Mouse (Mus musculus): ENCODE data around the gene Adgrg5. TPM values are rescaled to one million over a fixed set of nuclear protein-coding genes. Genes with fewer than 3 reads are reported as not detected.

Gene Adgrg5
- polyA plus RNA-seq, 1 experiment from 2014 or later: not detected

- Histone ChIP-seq H3K36me3 (ENCODE audit: control insufficient read depth, insufficient read depth, low read length) (no peaks in the 10 kb centered on the region), H3K4me3 (ENCODE audit: low read depth, low read length) (no peak overlapping the region), H3K4me2 (ENCODE audit: low read length) (no peak overlapping the region), H3K4me1 (ENCODE audit: control insufficient read depth, insufficient read depth, low read length) (no peaks in the 10 kb centered on the region), H3K27me3 (ENCODE audit: control insufficient read depth, insufficient read depth, low read depth, low read length) (no peaks in the 10 kb centered on the region), H3K9me3 (replicated peaks; ENCODE audit: control insufficient read depth, low read length, poor library complexity, severe bottlenecking) (no peaks in the 10 kb centered on the region), H3K27ac (ENCODE audit: low read length) (no peak overlapping the region), H3K9ac (ENCODE audit: low read depth, low read length) (no peak overlapping the region)
- no peak for ATAC-seq
- 73% methylated on average over 5 of the region's 5 CpGs for WGBS
Measured at GRCm38 (mm10) chr8:94933918-94934317, 10.4 kb downstream of the Adgrg5 start.

GRCm38 (mm10) chr8:94935172-94935571 is 11.7 kb downstream of the Adgrg5 start:
- H3K9me3 ChIP-seq (replicated peaks; ENCODE audit: control insufficient read depth, low read length, poor library complexity, severe bottlenecking): no peaks in the 10 kb centered on the region
- no peak for ATAC-seq
- 86% methylated on average over 3 of the region's 3 CpGs for WGBS
- no peak overlapping the region for H3K4me2 ChIP-seq (ENCODE audit: low read length)
- no peaks in the 10 kb centered on the region for H3K4me1 ChIP-seq (ENCODE audit: control insufficient read depth, insufficient read depth, low read length)
- no peak overlapping the region for H3K27ac ChIP-seq (ENCODE audit: low read length)
- no peaks in the 10 kb centered on the region for H3K27me3 ChIP-seq (ENCODE audit: control insufficient read depth, insufficient read depth, low read depth, low read length)
- no peak overlapping the region for H3K4me3 ChIP-seq (ENCODE audit: low read depth, low read length)
- no peak overlapping the region for H3K9ac ChIP-seq (ENCODE audit: low read depth, low read length)
- no peaks in the 10 kb centered on the region for H3K36me3 ChIP-seq (ENCODE audit: control insufficient read depth, insufficient read depth, low read length)

- Histone ChIP-seq H3K4me2 (ENCODE audit: low read length) (no peak overlapping the region), H3K9me3 (replicated peaks; ENCODE audit: control insufficient read depth, low read length, poor library complexity, severe bottlenecking) (no peaks in the 10 kb centered on the region), H3K9ac (ENCODE audit: low read depth, low read length) (0 out of 2 replicates have a peak overlapping the region, but pooled peaks have one; percentile 21), H3K27ac (ENCODE audit: low read length) (no peak overlapping the region), H3K4me3 (ENCODE audit: low read depth, low read length) (no peak overlapping the region), H3K4me1 (ENCODE audit: control insufficient read depth, insufficient read depth, low read length) (no peaks in the 10 kb centered on the region; the same call in 1 of the 2 replicates), H3K27me3 (ENCODE audit: control insufficient read depth, insufficient read depth, low read depth, low read length) (no peaks in the 10 kb centered on the region), H3K36me3 (ENCODE audit: control insufficient read depth, insufficient read depth, low read length) (no peaks in the 10 kb centered on the region)
- ATAC-seq: 0 out of 2 replicates have a peak, but pooled peaks have one; percentile 39
- WGBS: 11% methylated on average over 6 of the region's 6 CpGs
Measured at GRCm38 (mm10) chr8:94942566-94942965, 19.1 kb downstream of the Adgrg5 start.

- Histone ChIP-seq H3K4me3 (ENCODE audit: low read depth, low read length) (no peak overlapping the region), H3K27me3 (ENCODE audit: control insufficient read depth, insufficient read depth, low read depth, low read length) (no peaks in the 10 kb centered on the region), H3K36me3 (ENCODE audit: control insufficient read depth, insufficient read depth, low read length) (no peaks in the 10 kb centered on the region), H3K4me2 (ENCODE audit: low read length) (no peak overlapping the region), H3K9ac (ENCODE audit: low read depth, low read length) (no peak overlapping the region), H3K4me1 (ENCODE audit: control insufficient read depth, insufficient read depth, low read length) (no peaks in the 10 kb centered on the region; the same call in 1 of the 2 replicates), H3K27ac (ENCODE audit: low read length) (no peak overlapping the region), H3K9me3 (replicated peaks; ENCODE audit: control insufficient read depth, low read length, poor library complexity, severe bottlenecking) (no peaks in the 10 kb centered on the region)
- WGBS: 59% methylated on average over 6 of the region's 6 CpGs
- no peak for ATAC-seq
Measured at GRCm38 (mm10) chr8:94945185-94945584, 21.7 kb downstream of the Adgrg5 start.

GRCm38 (mm10) chr8:94948421-94948820 is 24.9 kb downstream of the Adgrg5 start:
- Histone ChIP-seq H3K27me3 (ENCODE audit: control insufficient read depth, insufficient read depth, low read depth, low read length) (no peaks in the 10 kb centered on the region), H3K4me2 (ENCODE audit: low read length) (no peak overlapping the region), H3K4me1 (ENCODE audit: control insufficient read depth, insufficient read depth, low read length) (no peaks in the 10 kb centered on the region; the same call in 1 of the 2 replicates), H3K9ac (ENCODE audit: low read depth, low read length) (no peak overlapping the region), H3K27ac (ENCODE audit: low read length) (no peak overlapping the region), H3K9me3 (replicated peaks; ENCODE audit: control insufficient read depth, low read length, poor library complexity, severe bottlenecking) (no peaks in the 10 kb centered on the region), H3K36me3 (ENCODE audit: control insufficient read depth, insufficient read depth, low read length) (no peaks in the 10 kb centered on the region), H3K4me3 (ENCODE audit: low read depth, low read length) (no peak overlapping the region)
- ATAC-seq: no peak
- WGBS: 65% methylated on average over 4 of the region's 4 CpGs

GRCm38 (mm10) chr8:94949010-94949409 is 25.5 kb downstream of the Adgrg5 start:
- 86% methylated on average over 4 of the region's 4 CpGs for WGBS

GRCm38 (mm10) chr8:94950046-94950445 is 26.6 kb downstream of the Adgrg5 start:
- no peaks in the 10 kb centered on the region; the same call in 1 of the 2 replicates for H3K4me1 ChIP-seq (ENCODE audit: control insufficient read depth, insufficient read depth, low read length)
- no peaks in the 10 kb centered on the region for H3K9me3 ChIP-seq (replicated peaks; ENCODE audit: control insufficient read depth, low read length, poor library complexity, severe bottlenecking)
- H3K36me3 ChIP-seq (ENCODE audit: control insufficient read depth, insufficient read depth, low read length): no peaks in the 10 kb centered on the region
- H3K4me3 ChIP-seq (ENCODE audit: low read depth, low read length): no peak overlapping the region
- H3K27me3 ChIP-seq (ENCODE audit: control insufficient read depth, insufficient read depth, low read depth, low read length): no peaks in the 10 kb centered on the region
- 22% methylated on average over 4 of the region's 4 CpGs for WGBS
- peak; percentile 62 for ATAC-seq
- no peak overlapping the region for H3K27ac ChIP-seq (ENCODE audit: low read length)
- no peak overlapping the region for H3K4me2 ChIP-seq (ENCODE audit: low read length)
- H3K9ac ChIP-seq (ENCODE audit: low read depth, low read length): no peak overlapping the region; the same call in 1 of the 2 replicates

More at GRCm38 (mm10) chr8:94949010-94949409, 25.5 kb downstream of the Adgrg5 start:
- no peak overlapping the region for H3K9ac ChIP-seq (ENCODE audit: low read depth, low read length)
- no peaks in the 10 kb centered on the region for H3K9me3 ChIP-seq (replicated peaks; ENCODE audit: control insufficient read depth, low read length, poor library complexity, severe bottlenecking)
- ATAC-seq: no peak
- H3K27ac ChIP-seq (ENCODE audit: low read length): no peak overlapping the region
- no peak overlapping the region for H3K4me3 ChIP-seq (ENCODE audit: low read depth, low read length)
- no peaks in the 10 kb centered on the region for H3K27me3 ChIP-seq (ENCODE audit: control insufficient read depth, insufficient read depth, low read depth, low read length)
- no peaks in the 10 kb centered on the region; the same call in 1 of the 2 replicates for H3K4me1 ChIP-seq (ENCODE audit: control insufficient read depth, insufficient read depth, low read length)
- H3K36me3 ChIP-seq (ENCODE audit: control insufficient read depth, insufficient read depth, low read length): no peaks in the 10 kb centered on the region
- no peak overlapping the region for H3K4me2 ChIP-seq (ENCODE audit: low read length)

- Histone ChIP-seq H3K9ac (ENCODE audit: low read depth, low read length) (no peak overlapping the region), H3K9me3 (replicated peaks; ENCODE audit: control insufficient read depth, low read length, poor library complexity, severe bottlenecking) (no peaks in the 10 kb centered on the region), H3K27me3 (ENCODE audit: control insufficient read depth, insufficient read depth, low read depth, low read length) (no peaks in the 10 kb centered on the region), H3K27ac (ENCODE audit: low read length) (no peak overlapping the region), H3K36me3 (ENCODE audit: control insufficient read depth, insufficient read depth, low read length) (no peaks in the 10 kb centered on the region), H3K4me2 (ENCODE audit: low read length) (no peak overlapping the region), H3K4me1 (ENCODE audit: control insufficient read depth, insufficient read depth, low read length) (no peaks in the 10 kb centered on the region; the same call in 1 of the 2 replicates), H3K4me3 (ENCODE audit: low read depth, low read length) (no peak overlapping the region)
- 74% methylated on average over 5 of the region's 5 CpGs for WGBS
- 0 out of 2 replicates have a peak, but pooled peaks have one; percentile 15 for ATAC-seq
Measured at GRCm38 (mm10) chr8:94950458-94950857, 27.0 kb downstream of the Adgrg5 start.

GRCm38 (mm10) chr8:94952086-94952485 is 28.6 kb downstream of the Adgrg5 start:
- no peak for ATAC-seq
- H3K9me3 ChIP-seq (replicated peaks; ENCODE audit: control insufficient read depth, low read length, poor library complexity, severe bottlenecking): no peaks in the 10 kb centered on the region
- no peak overlapping the region for H3K4me3 ChIP-seq (ENCODE audit: low read depth, low read length)
- WGBS: 76% methylated on average over 5 of the region's 5 CpGs
- H3K27me3 ChIP-seq (ENCODE audit: control insufficient read depth, insufficient read depth, low read depth, low read length): no peaks in the 10 kb centered on the region
- no peak overlapping the region for H3K4me2 ChIP-seq (ENCODE audit: low read length)
- no peaks in the 10 kb centered on the region for H3K36me3 ChIP-seq (ENCODE audit: control insufficient read depth, insufficient read depth, low read length)
- no peaks in the 10 kb centered on the region for H3K4me1 ChIP-seq (ENCODE audit: control insufficient read depth, insufficient read depth, low read length)
- no peak overlapping the region for H3K9ac ChIP-seq (ENCODE audit: low read depth, low read length)
- no peak overlapping the region for H3K27ac ChIP-seq (ENCODE audit: low read length)

Measured in midbrain, embryonic 16.5 days (tissue).